Mouse (Mus musculus) heart, embryonic 13.5 days (tissue): ENCODE data around the gene Mxd1. TPM values are rescaled to one million over a fixed set of nuclear protein-coding genes. Genes with fewer than 3 reads are reported as not detected.

Experiments used
- ATAC-seq: fragments of 200-750 bp; cut with Nextera tagmentation; 2 replicates; pipeline ENCODE4 v1.8.0; 2017; ENCODE audit warnings: moderate TSS enrichment; ENCODE audit not compliant: insufficient number of reproducible peaks, low FRiP score, low TSS enrichment; ENCODE audit errors: extremely low read depth
- H3K27ac ChIP-seq: fragments of 300-500 bp; sonication (generic); replicated peaks from 2 replicates; pipeline ENCODE4 v1.5.1; 2015; ENCODE audit warnings: moderate library complexity, mild to moderate bottlenecking, inconsistent platforms
- H3K27me3 ChIP-seq: fragments of 300-500 bp; sonication (generic); replicated peaks from 2 replicates; pipeline ENCODE4 v1.6.1; 2015; ENCODE audit warnings: mild to moderate bottlenecking, inconsistent platforms
- H3K36me3 ChIP-seq: fragments of 300-500 bp; sonication (generic); 2 replicates; pipeline ENCODE4 v1.6.1; 2015; ENCODE audit warnings: mild to moderate bottlenecking, inconsistent platforms
- H3K4me1 ChIP-seq: fragments of 300-500 bp; sonication (generic); 2 replicates; pipeline ENCODE4 v1.6.1; 2015; ENCODE audit warnings: inconsistent platforms
- H3K4me2 ChIP-seq: fragments of 300-500 bp; sonication (generic); 2 replicates; pipeline ENCODE4 v1.6.1; 2015; ENCODE audit warnings: inconsistent platforms, mild to moderate bottlenecking, moderate library complexity
- H3K4me3 ChIP-seq: fragments of 300-500 bp; sonication (generic); 2 replicates; pipeline ENCODE4 v1.5.1; 2015; ENCODE audit warnings: moderate library complexity, mild to moderate bottlenecking, inconsistent platforms
- H3K9ac ChIP-seq: fragments of 300-500 bp; sonication (generic); 2 replicates; pipeline ENCODE4 v1.6.1; 2015; ENCODE audit warnings: inconsistent platforms, mild to moderate bottlenecking, moderate library complexity
- H3K9me3 ChIP-seq: fragments of 300-500 bp; sonication (generic); 2 replicates; pipeline ENCODE4 v1.6.1; 2016; ENCODE audit warnings: inconsistent platforms
- WGBS: fragments of 180-500 bp; shearing (Covaris S2); methylation state at CpG from one replicate; pipeline ENCODE4 v1.1.7; 2015; ENCODE audit warnings: mixed read lengths; 5-methylcytosine and 5-hydroxymethylcytosine counted together
- polyA plus RNA-seq: library from polyadenylated mRNA; unstranded; fragments of >200 nt; fragmentation: Nextera tagmentation; extraction: Ambion mirVana; gene quantifications from 2 replicates; pipeline ENCODE4 v1.2.1, GENCODE M21; 2015

Gene Mxd1
- polyA plus RNA-seq, 1 experiment from 2014 or later: 8.5 TPM

GRCm38 (mm10) chr6:86599197-86599596 lies 69.8 kb downstream of the Mxd1 start:
- Histone ChIP-seq H3K27me3 (peaks cover 10% of the 10 kb centered on the region; the same call in 1 of the 2 replicates), H3K27ac (peak overlapping the region; percentile 86), H3K9me3 (peaks cover 5% of the 10 kb centered on the region; the same call in 1 of the 2 replicates), H3K9ac (no peak overlapping the region), H3K4me3 (no peak overlapping the region), H3K36me3 (no peaks in the 10 kb centered on the region), H3K4me1 (peaks cover 21% of the 10 kb centered on the region), H3K4me2 (no peak overlapping the region)
- ATAC-seq: no peak
- 16% methylated on average over 4 of the region's 4 CpGs for WGBS

GRCm38 (mm10) chr6:86598742-86599193 lies 70.2 kb downstream of the Mxd1 start:
- H3K27ac ChIP-seq: no peak overlapping the region
- WGBS: 59% methylated on average over 5 of the region's 5 CpGs
- ATAC-seq: 0 out of 2 replicates have a peak, but pooled peaks have one; percentile 29

More at GRCm38 (mm10) chr6:86598742-86599193, 70.2 kb downstream of the Mxd1 start:
- no peak overlapping the region for H3K4me3 ChIP-seq
- no peak overlapping the region for H3K9ac ChIP-seq
- H3K9me3 ChIP-seq: peaks cover 5% of the 10 kb centered on the region; the same call in 1 of the 2 replicates
- peaks cover 21% of the 10 kb centered on the region for H3K4me1 ChIP-seq
- H3K36me3 ChIP-seq: no peaks in the 10 kb centered on the region
- no peak overlapping the region for H3K4me2 ChIP-seq
- peaks cover 10% of the 10 kb centered on the region; the same call in 1 of the 2 replicates for H3K27me3 ChIP-seq

Other genes starting within 250 kb of the Mxd1 start
- 0.60 TPM in 1 of 2 replicates, not detected in the other for gene Gm44790, start 242.5 kb downstream of the Mxd1 start, polyA plus RNA-seq
- gene C87436, start 230.8 kb downstream of the Mxd1 start, polyA plus RNA-seq: 16.8 and 20.0 TPM in 2 replicates
- gene Pcbp1, start 142.8 kb downstream of the Mxd1 start, polyA plus RNA-seq: 218 and 286 TPM in 2 replicates
- gene Asprv1, start 41.0 kb downstream of the Mxd1 start, polyA plus RNA-seq: 0.09 TPM in 2 replicates
- 72.2 and 81.7 TPM in 2 replicates for gene Snrnp27, start 15.4 kb upstream of the Mxd1 start, polyA plus RNA-seq
- 14.7 and 14.9 TPM in 2 replicates for gene Gmcl1, start 64.2 kb upstream of the Mxd1 start, polyA plus RNA-seq
- gene Anxa4, start 124.4 kb upstream of the Mxd1 start, polyA plus RNA-seq: 20.1 and 24.2 TPM in 2 replicates
- 16.1 and 18.2 TPM in 2 replicates for gene Aak1, start 180.4 kb upstream of the Mxd1 start, polyA plus RNA-seq